Mouse (Mus musculus) heart, adult 2 months (tissue): ENCODE measurements at regions not wholly inside any gene's neighbourhood (a gene's known extent, or its start where the extent isn't known, plus 50 kb on each side); places are given as distances from the start of the nearest gene placed in this dataset.
"Not testable (repeated sequence)": the region's sequence is repeated elsewhere in the genome, so short reads cannot be mapped to it uniquely, and the experiment has no call there.

ENCODE experiments used
- DNase-seq, 2 experiments: peaks; one replicate each; pipeline ENCODE4 v3.0.0; 2021
- H3K27ac ChIP-seq: fragments of 200-600 bp; 2 replicates; pipeline ENCODE4 v1.8.1; 2022
- H3K27me3 ChIP-seq: fragments of 200-500 bp; 2 replicates; pipeline ENCODE4 v1.6.1; 2012; ENCODE audit warnings: mild to moderate bottlenecking, low read length, inconsistent platforms, mixed read lengths; ENCODE audit not compliant: control insufficient read depth, insufficient read depth
- H3K36me3 ChIP-seq: fragments of 200-500 bp; 2 replicates; pipeline ENCODE4 v1.6.1; 2012; ENCODE audit warnings: low read length, inconsistent platforms; ENCODE audit not compliant: control insufficient read depth, insufficient read depth
- H3K4me1 ChIP-seq: fragments of 200-500 bp; 2 replicates; pipeline ENCODE4 v1.6.1; 2011; ENCODE audit warnings: low read length; ENCODE audit not compliant: control insufficient read depth, insufficient read depth
- H3K4me3 ChIP-seq: fragments of 200-600 bp; 2 replicates; pipeline ENCODE4 v1.8.1; 2022
- H3K79me2 ChIP-seq: fragments of 200-500 bp; replicated peaks from 2 replicates; pipeline ENCODE4 v1.6.1; 2012; ENCODE audit warnings: mild to moderate bottlenecking, inconsistent platforms, low read length, moderate library complexity, mixed read lengths; ENCODE audit not compliant: control insufficient read depth, insufficient read depth
- H3K9ac ChIP-seq: fragments of 200-500 bp; 2 replicates; pipeline ENCODE4 v1.6.1; 2012; ENCODE audit warnings: low read depth, mild to moderate bottlenecking, control low read depth, inconsistent platforms, low read length, mixed read lengths
- CTCF ChIP-seq: fragments of 200-600 bp; IDR thresholded peaks from 2 replicates; pipeline ENCODE4 v1.8.1; 2022; ENCODE audit warnings: antibody characterized with exemption, mild to moderate bottlenecking, moderate library complexity
- EP300 ChIP-seq: fragments of 200-500 bp; IDR thresholded peaks from 2 replicates; pipeline ENCODE4 v1.6.1; 2011; ENCODE audit warnings: low read depth, low read length, control low read depth; ENCODE audit not compliant: insufficient read depth
- POLR2A ChIP-seq: fragments of 200-500 bp; IDR thresholded peaks from 2 replicates; pipeline ENCODE4 v1.6.1; 2011; ENCODE audit warnings: mild to moderate bottlenecking, low read depth, low read length, control low read depth; ENCODE audit not compliant: insufficient read depth
- WGBS: fragments of 180-500 bp; shearing (Covaris S2); methylation state at CpG from one replicate; pipeline ENCODE4 v1.1.7; 2018; 5-methylcytosine and 5-hydroxymethylcytosine counted together
- intact Hi-C: fragments of 180-260 bp; cut with DNase I; formaldehyde crosslinking; loops from one replicate; pipeline ENCODE4 v1.15.1; 2025

DNA sequence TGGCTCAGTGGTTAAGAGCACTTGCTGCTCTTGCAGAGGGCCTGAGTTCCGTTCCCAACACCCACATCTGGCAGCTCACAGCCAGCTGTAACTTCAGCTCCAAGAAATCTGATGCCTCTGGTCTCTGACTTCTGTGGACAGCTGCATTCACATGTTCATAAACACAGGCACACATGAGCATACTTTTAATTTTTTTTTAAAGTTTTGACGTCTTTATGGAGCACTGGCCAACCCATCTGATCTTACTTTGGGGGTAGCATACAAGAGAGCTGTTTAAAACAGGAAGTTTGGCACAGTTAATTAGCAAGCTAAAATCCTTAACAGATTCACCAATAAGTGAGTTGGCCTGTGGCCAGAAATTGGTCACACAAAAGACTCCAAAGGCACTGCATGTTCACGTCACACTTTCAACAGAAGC lies 81.2 kb upstream of the Atl2 start:
- Histone ChIP-seq H3K9ac (no peak overlapping the region), H3K36me3 (no peaks in the 10 kb centered on the region), H3K27ac (no peak overlapping the region), H3K4me3 (no peak overlapping the region), H3K4me1 (peaks cover 2% of the 10 kb centered on the region; the same call in 1 of the 2 replicates), H3K79me2 (no peaks in the 10 kb centered on the region), H3K27me3 (no peaks in the 10 kb centered on the region; the same call in 1 of the 2 replicates)
- TF ChIP-seq CTCF (no peak), POLR2A (no peak), EP300 (no peak)
- 53% methylated on average over 3 of the region's 3 CpGs for WGBS
- no peak for DNase-seq
- intact Hi-C loops = no loop called here

- intact Hi-C loops = no loop called here
- Histone ChIP-seq H3K27me3 (no peaks in the 10 kb centered on the region), H3K4me1 (peaks cover 2% of the 10 kb centered on the region; the same call in 1 of the 2 replicates), H3K36me3 (no peaks in the 10 kb centered on the region), H3K4me3 (no peak overlapping the region), H3K9ac (no peak overlapping the region), H3K27ac (no peak overlapping the region), H3K79me2 (no peaks in the 10 kb centered on the region)
- DNase-seq = no peak
- TF ChIP-seq EP300 = no peak
- TF ChIP-seq CTCF = no peak
- TF ChIP-seq POLR2A = no peak
- 85% methylated on average over 5 of the region's 5 CpGs for WGBS
Observed at GRCm38 (mm10) chr17:79976518-79977100, 80.7 kb upstream of the Atl2 start.

DNA sequence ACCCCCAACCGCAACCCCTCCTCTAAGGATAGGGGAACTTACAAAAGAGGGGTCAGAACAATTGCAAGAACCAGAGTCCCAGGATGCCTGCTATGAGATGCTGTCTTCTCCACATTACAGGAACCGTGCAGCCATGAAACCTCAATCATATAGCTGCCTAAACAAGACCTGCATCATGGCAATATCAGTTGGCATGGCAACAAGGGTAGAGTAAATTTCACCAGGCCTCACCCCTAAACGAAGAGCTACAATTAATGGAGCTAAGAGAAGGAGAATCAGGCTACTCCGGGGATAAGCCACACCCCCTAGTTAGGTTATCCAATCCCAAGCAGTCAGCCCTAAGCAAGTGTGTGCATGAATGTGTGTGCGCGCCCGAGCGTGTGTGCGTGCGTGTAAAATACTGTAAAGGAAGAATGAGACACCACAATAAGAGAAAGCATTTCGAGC lies 80.1 kb upstream of the Atl2 start:
- Histone ChIP-seq H3K9ac (no peak overlapping the region), H3K4me1 (peaks cover 2% of the 10 kb centered on the region; the same call in 1 of the 2 replicates), H3K27ac (no peak overlapping the region), H3K4me3 (no peak overlapping the region), H3K79me2 (no peaks in the 10 kb centered on the region), H3K36me3 (no peaks in the 10 kb centered on the region), H3K27me3 (no peaks in the 10 kb centered on the region)
- 29% methylated on average over 11 of the region's 11 CpGs for WGBS
- TF ChIP-seq EP300 (no peak), CTCF (no peak), POLR2A (no peak)
- intact Hi-C loops = no loop called here
- DNase-seq = no peak

DNA sequence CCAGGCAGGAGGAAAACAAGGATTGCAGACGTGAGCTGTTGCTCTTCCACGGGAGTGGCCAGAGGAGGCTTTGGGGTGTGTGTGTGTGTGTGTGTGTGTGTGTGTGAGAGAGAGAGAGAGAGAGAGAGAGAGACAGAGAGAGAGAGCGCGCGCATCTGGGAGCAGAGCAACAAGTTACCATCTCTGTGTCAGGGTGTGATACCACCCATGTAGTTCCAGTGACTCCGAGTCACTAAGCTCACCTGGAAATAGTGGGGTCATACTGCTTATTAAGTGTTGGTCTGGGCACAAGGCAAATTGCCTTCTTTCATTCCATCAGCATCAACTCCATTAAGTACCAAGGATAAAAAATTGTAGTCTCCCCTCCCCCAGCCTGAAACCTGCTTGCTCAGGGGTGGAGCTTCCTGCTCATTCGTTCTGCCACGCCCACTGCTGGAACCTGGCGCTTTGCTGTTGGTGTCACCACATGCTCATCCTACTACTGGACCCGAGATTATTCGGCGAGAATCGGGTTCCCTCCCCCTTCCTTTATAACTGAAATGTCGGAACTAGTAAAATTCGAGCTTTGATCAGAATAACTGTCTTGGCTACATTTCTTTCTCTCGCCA lies 79.3 kb upstream of the Atl2 start:
- H3K36me3 ChIP-seq, H3K4me3 ChIP-seq, intact Hi-C loops, H3K27ac ChIP-seq, H3K79me2 ChIP-seq, DNase-seq, H3K9ac ChIP-seq, H3K4me1 ChIP-seq, H3K27me3 ChIP-seq: not testable (repeated sequence)
- WGBS = 23% methylated on average over 16 of the region's 16 CpGs

- Histone ChIP-seq H3K79me2 (no peaks in the 10 kb centered on the region), H3K4me3 (no peak overlapping the region), H3K4me1 (no peaks in the 10 kb centered on the region), H3K27ac (no peak overlapping the region), H3K36me3 (no peaks in the 10 kb centered on the region), H3K9ac (no peak overlapping the region), H3K27me3 (no peaks in the 10 kb centered on the region)
- no peak for DNase-seq
- intact Hi-C loops = no loop called here
- WGBS = 87% methylated on average over 8 of the region's 8 CpGs
- TF ChIP-seq EP300 (no peak), CTCF (no peak), POLR2A (no peak)
Observed at GRCm38 (mm10) chr17:79971721-79972336, 75.9 kb upstream of the Atl2 start.

GRCm38 (mm10) chr17:79969500-79969972 lies 73.6 kb upstream of the Atl2 start:
- H3K4me3 ChIP-seq = no peak overlapping the region
- intact Hi-C loops = no loop called here
- WGBS = 41% methylated on average over 7 of the region's 7 CpGs
- no peak for TF ChIP-seq CTCF
- TF ChIP-seq POLR2A = no peak
- no peak for TF ChIP-seq EP300
- H3K36me3 ChIP-seq = no peaks in the 10 kb centered on the region
- no peak overlapping the region for H3K9ac ChIP-seq
- DNase-seq = no peak
- H3K79me2 ChIP-seq = no peaks in the 10 kb centered on the region
- no peak overlapping the region for H3K27ac ChIP-seq
- no peaks in the 10 kb centered on the region for H3K4me1 ChIP-seq
- no peaks in the 10 kb centered on the region for H3K27me3 ChIP-seq
